Mouse (Mus musculus) olfactory bulb, adult 2 months (tissue): ENCODE results near the gene Egln3. TPM values are rescaled to one million over a fixed set of nuclear protein-coding genes. Genes with fewer than 3 reads are reported as not detected.
A peak's percentile ranks its signal among the peaks of the same experiment; 100 is the strongest.

ENCODE experiments used
- H3K27ac ChIP-seq: fragments of 200-500 bp; 2 replicates; pipeline ENCODE4 v1.5.1; 2012; ENCODE audit warnings: low read depth, low read length; ENCODE audit not compliant: insufficient read depth
- H3K4me1 ChIP-seq: fragments of 200-500 bp; 2 replicates; pipeline ENCODE4 v1.6.1; 2012; ENCODE audit warnings: low read length; ENCODE audit not compliant: control insufficient read depth, insufficient read depth
- H3K4me3 ChIP-seq: fragments of 200-500 bp; 2 replicates; pipeline ENCODE4 v1.5.1; 2012; ENCODE audit warnings: mild to moderate bottlenecking, low read depth, low read length, moderate library complexity; ENCODE audit not compliant: insufficient read depth
- CTCF ChIP-seq: fragments of 200-500 bp; IDR thresholded peaks from 2 replicates; pipeline ENCODE4 v1.5.1; 2012; ENCODE audit warnings: low read depth, mild to moderate bottlenecking, low read length, moderate library complexity; ENCODE audit not compliant: insufficient read depth
- POLR2A ChIP-seq: fragments of 200-500 bp; IDR thresholded peaks from 2 replicates; pipeline ENCODE4 v1.6.1; 2012; ENCODE audit warnings: mild to moderate bottlenecking, low read depth, low read length, moderate library complexity; ENCODE audit not compliant: insufficient read depth
- WGBS: fragments of 180-500 bp; shearing (Covaris S2); methylation state at CpG from one replicate; pipeline ENCODE4 v1.1.7; 2018; 5-methylcytosine and 5-hydroxymethylcytosine counted together
- polyA plus RNA-seq: library from polyadenylated mRNA; stranded (reverse); fragments of >200 nt; gene quantifications from 2 replicates; pipeline ENCODE4 v1.2.4, GENCODE M21; 2012; ENCODE audit warnings: low replicate concordance; ENCODE audit not compliant: missing spikeins, insufficient read depth, insufficient read length

The Egln3 gene
- not detected in 2 replicates for polyA plus RNA-seq

GRCm38 (mm10) chr12:54203656-54204045 lies at the start of gene Egln3:
Gene Egln3 (minus strand): TSS chr12:54203860.
- WGBS: under 1% methylated on average over 25 of the region's 25 CpGs
- H3K4me3 ChIP-seq: peak within 1 kb of the TSS; percentile 65
- H3K4me1 ChIP-seq: 0 out of 2 replicates have a peak, but pooled peaks cover 4% of the 10 kb centered on the region
- no peak for TF ChIP-seq CTCF
- peak; percentile 56 for TF ChIP-seq POLR2A
- peak within 1 kb of the TSS; percentile 12; the same call in 1 of the 2 replicates for H3K27ac ChIP-seq

GRCm38 (mm10) chr12:54253449-54253848 lies 49.8 kb upstream of the Egln3 start:
- Histone ChIP-seq H3K4me1 (no peaks in the 10 kb centered on the region), H3K4me3 (no peak overlapping the region), H3K27ac (no peak overlapping the region)
- 94% methylated on average over 4 of the region's 4 CpGs for WGBS
- no peak for TF ChIP-seq POLR2A
- TF ChIP-seq CTCF: no peak

GRCm38 (mm10) chr12:54251942-54252400 lies 48.3 kb upstream of the Egln3 start:
- Histone ChIP-seq H3K4me3 (no peak overlapping the region), H3K4me1 (no peaks in the 10 kb centered on the region), H3K27ac (peak overlapping the region; percentile 67)
- TF ChIP-seq POLR2A (no peak), CTCF (no peak)
- 17% methylated on average over 9 of the region's 9 CpGs for whole genome bisulfite sequencing

GRCm38 (mm10) chr12:54247835-54248234 lies 44.2 kb upstream of the Egln3 start:
- no peak overlapping the region for H3K4me3 ChIP-seq
- TF ChIP-seq POLR2A (no peak), CTCF (no peak)
- no peaks in the 10 kb centered on the region for H3K4me1 ChIP-seq
- 89% methylated on average over 7 of the region's 7 CpGs for WGBS
- no peak overlapping the region for H3K27ac ChIP-seq

GRCm38 (mm10) chr12:54243158-54243557 lies 39.5 kb upstream of the Egln3 start:
- Histone ChIP-seq H3K27ac (no peak overlapping the region), H3K4me3 (no peak overlapping the region), H3K4me1 (no peaks in the 10 kb centered on the region)
- TF ChIP-seq CTCF (no peak), POLR2A (no peak)
- 93% methylated on average over 5 of the region's 5 CpGs for WGBS

GRCm38 (mm10) chr12:54241976-54242375 lies 38.3 kb upstream of the Egln3 start:
- TF ChIP-seq POLR2A (no peak), CTCF (no peak)
- H3K27ac ChIP-seq: no peak overlapping the region
- H3K4me1 ChIP-seq: no peaks in the 10 kb centered on the region
- WGBS: 91% methylated on average over 6 of the region's 6 CpGs
- no peak overlapping the region for H3K4me3 ChIP-seq

- TF ChIP-seq POLR2A: no peak
- TF ChIP-seq CTCF: no peak
- H3K4me1 ChIP-seq: no peaks in the 10 kb centered on the region
- 95% methylated on average over 6 of the region's 6 CpGs for WGBS
- no peak overlapping the region for H3K27ac ChIP-seq
- H3K4me3 ChIP-seq: no peak overlapping the region
Observed at GRCm38 (mm10) chr12:54233794-54234193, 30.1 kb upstream of the Egln3 start.

- TF ChIP-seq CTCF (no peak), POLR2A (no peak)
- WGBS: 60% methylated on average over 7 of the region's 7 CpGs
- Histone ChIP-seq H3K4me1 (no peaks in the 10 kb centered on the region), H3K27ac (no peak overlapping the region), H3K4me3 (no peak overlapping the region)
Observed at GRCm38 (mm10) chr12:54232996-54233603, 29.4 kb upstream of the Egln3 start.

GRCm38 (mm10) chr12:54232456-54232855 lies 28.8 kb upstream of the Egln3 start:
- Histone ChIP-seq H3K4me3 (no peak overlapping the region), H3K27ac (no peak overlapping the region), H3K4me1 (no peaks in the 10 kb centered on the region)
- WGBS: 65% methylated on average over 5 of the region's 5 CpGs
- TF ChIP-seq POLR2A (no peak), CTCF (no peak)
